Mouse (Mus musculus): ENCODE results near the gene Clec4b1.
"Not testable (repeated sequence)": the region's sequence is repeated elsewhere in the genome, so short reads cannot be mapped to it uniquely, and the experiment has no call there.

Gene Clec4b1

GRCm38 (mm10) chr6:123049742-123050372 is at the start of gene Clec4b1:
Gene Clec4b1, plus strand, starts transcription at chr6:123049962.
- no peak for DNase-seq (ENCODE audit: low spot score)

- not testable (repeated sequence) for DNase-seq (ENCODE audit: low spot score)
Observed at GRCm38 (mm10) chr6:123004696-123005095, 45.1 kb upstream of the Clec4b1 start.

- DNase-seq (ENCODE audit: low spot score), result peak; percentile 7
Observed at GRCm38 (mm10) chr6:123005591-123005990, 44.2 kb upstream of the Clec4b1 start.

- DNase-seq (ENCODE audit: low spot score), result no peak
Observed at GRCm38 (mm10) chr6:123095125-123095843, 45.5 kb downstream of the Clec4b1 start.

GRCm38 (mm10) chr6:123106128-123106527 is 56.4 kb downstream of the Clec4b1 start, which contains the start of gene Clec4a2:
Gene Clec4a2, plus strand, starts transcription at chr6:123106428.
- DNase-seq (ENCODE audit: low spot score), result not testable (repeated sequence)

Measured in layer of hippocampus, adult 11-12 months (tissue).